Mouse (Mus musculus) intestine, embryonic 15.5 days (tissue): ENCODE measurements around the gene Spata4. TPM values are rescaled to one million over a fixed set of nuclear protein-coding genes. Genes with fewer than 3 reads are reported as not detected.
"Not testable (repeated sequence)": the region's sequence is repeated elsewhere in the genome, so short reads cannot be mapped to it uniquely, and the experiment has no call there.

Experiments
- ATAC-seq: fragments of 200-750 bp; cut with Nextera tagmentation; 2 replicates; pipeline ENCODE4 v1.8.0; 2017; ENCODE audit warnings: moderate TSS enrichment, moderate library complexity
- H3K27ac ChIP-seq: fragments of 300-500 bp; sonication (generic); 2 replicates; pipeline ENCODE4 v1.5.1; 2015; ENCODE audit warnings: mild to moderate bottlenecking, inconsistent platforms
- H3K27me3 ChIP-seq: fragments of 300-500 bp; sonication (generic); replicated peaks from 2 replicates; pipeline ENCODE4 v1.6.1; 2015; ENCODE audit warnings: inconsistent platforms
- H3K36me3 ChIP-seq: fragments of 300-500 bp; sonication (generic); 2 replicates; pipeline ENCODE4 v1.6.1; 2015; ENCODE audit warnings: inconsistent platforms
- H3K4me1 ChIP-seq: fragments of 300-500 bp; sonication (generic); replicated peaks from 2 replicates; pipeline ENCODE4 v1.6.1; 2015; ENCODE audit warnings: inconsistent platforms
- H3K4me2 ChIP-seq: fragments of 300-500 bp; sonication (generic); replicated peaks from 2 replicates; pipeline ENCODE4 v1.6.1; 2015; ENCODE audit warnings: mild to moderate bottlenecking, inconsistent platforms
- H3K4me3 ChIP-seq: fragments of 300-500 bp; sonication (generic); replicated peaks from 2 replicates; pipeline ENCODE4 v1.5.1; 2015; ENCODE audit warnings: inconsistent platforms
- H3K9ac ChIP-seq: fragments of 300-500 bp; sonication (generic); 2 replicates; pipeline ENCODE4 v1.6.1; 2015; ENCODE audit warnings: inconsistent platforms
- H3K9me3 ChIP-seq: fragments of 300-500 bp; sonication (generic); 2 replicates; pipeline ENCODE4 v1.6.1; 2016; ENCODE audit warnings: inconsistent platforms
- WGBS: fragments of 180-500 bp; shearing (Covaris S2); methylation state at CpG from one replicate; pipeline ENCODE4 v1.1.7; 2015; 5-methylcytosine and 5-hydroxymethylcytosine counted together
- polyA plus RNA-seq: library from polyadenylated mRNA; unstranded; fragments of >200 nt; fragmentation: Nextera tagmentation; extraction: Ambion mirVana; gene quantifications from 2 replicates; pipeline ENCODE4 v1.2.1, GENCODE M21; 2015

Gene Spata4
- polyA plus RNA-seq, 1 experiment from 2014 or later, result not detected

DNA sequence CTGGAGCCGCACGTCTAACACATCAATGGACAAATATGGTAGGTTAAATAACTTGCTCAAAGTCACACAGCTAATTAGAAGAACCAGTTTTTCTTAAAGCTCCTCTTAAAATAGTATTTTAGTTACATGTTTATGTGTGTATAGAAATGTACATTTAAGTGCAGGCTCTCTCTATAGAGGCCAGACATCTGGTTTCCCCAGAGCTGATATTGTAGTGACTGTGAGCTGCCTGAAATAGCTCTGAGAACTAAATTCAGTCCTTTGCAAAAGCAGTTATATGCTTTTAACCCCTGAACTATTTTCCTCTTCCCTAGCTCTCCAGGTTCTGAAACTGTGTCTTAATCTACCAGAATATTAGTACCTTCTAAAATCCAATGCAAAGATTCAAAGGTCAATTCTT is 3.2 kb upstream of the Spata4 start:
- Histone ChIP-seq H3K4me2 (no peak overlapping the region), H3K27ac (no peak overlapping the region), H3K9ac (no peak overlapping the region), H3K4me1 (peaks cover 6% of the 10 kb centered on the region; the same call in 1 of the 2 replicates), H3K27me3 (no peaks in the 10 kb centered on the region), H3K36me3 (no peaks in the 10 kb centered on the region), H3K4me3 (no peak overlapping the region), H3K9me3 (no peaks in the 10 kb centered on the region)
- 95% methylated on average over 2 of the region's 2 CpGs for WGBS
- ATAC-seq, result no peak

DNA sequence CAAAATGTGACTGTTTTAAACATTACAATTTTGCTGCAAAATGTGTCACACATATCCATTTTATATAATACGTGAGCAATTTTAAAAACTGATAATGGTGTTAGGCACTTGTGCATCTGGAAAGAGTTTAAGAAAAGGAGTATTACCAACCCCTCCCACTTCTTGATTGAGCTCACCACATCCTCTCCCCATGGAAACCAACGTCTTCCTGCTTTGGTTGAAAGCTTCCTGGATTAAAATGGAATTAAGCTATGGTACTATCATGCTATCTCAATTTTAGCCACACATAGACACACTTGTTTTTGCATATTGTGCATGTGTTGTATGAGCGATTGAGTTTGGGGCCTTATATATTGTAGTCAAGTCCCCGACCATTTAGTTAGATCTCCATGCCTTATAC is 2.9 kb downstream of the Spata4 start:
- H3K36me3 ChIP-seq, result no peaks in the 10 kb centered on the region
- H3K4me3 ChIP-seq, result no peak overlapping the region
- H3K9me3 ChIP-seq, result no peaks in the 10 kb centered on the region
- ATAC-seq, result no peak
- WGBS, result 83% methylated on average over 4 of the region's 4 CpGs
- H3K9ac ChIP-seq, result no peak overlapping the region
- no peak overlapping the region for H3K27ac ChIP-seq
- H3K27me3 ChIP-seq, result no peaks in the 10 kb centered on the region
- H3K4me2 ChIP-seq, result no peak overlapping the region
- H3K4me1 ChIP-seq, result peaks cover 6% of the 10 kb centered on the region; the same call in 1 of the 2 replicates

DNA sequence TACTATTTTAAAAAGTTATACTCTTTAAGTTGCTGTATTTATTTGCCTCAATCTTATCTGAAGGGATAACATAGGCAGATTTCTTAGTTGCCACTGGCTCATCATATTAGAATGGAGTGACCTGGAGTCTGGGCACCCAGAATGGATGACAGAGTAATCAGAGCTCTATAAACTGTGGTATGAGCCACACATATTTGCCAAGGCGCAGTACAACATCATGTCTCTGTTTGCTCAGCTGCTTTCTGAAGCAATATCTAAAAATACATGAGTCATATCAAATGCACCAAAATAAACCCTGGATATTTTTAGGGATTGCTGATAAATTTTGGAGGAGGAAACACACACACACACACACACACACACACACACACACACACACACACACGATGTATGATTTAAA is 8.8 kb downstream of the Spata4 start:
- no peak for ATAC-seq
- no peaks in the 10 kb centered on the region for H3K9me3 ChIP-seq
- no peak overlapping the region for H3K4me3 ChIP-seq
- no peak overlapping the region for H3K27ac ChIP-seq
- no peaks in the 10 kb centered on the region for H3K4me1 ChIP-seq
- H3K27me3 ChIP-seq, result no peaks in the 10 kb centered on the region
- no peak overlapping the region for H3K4me2 ChIP-seq
- no peaks in the 10 kb centered on the region for H3K36me3 ChIP-seq
- no peak overlapping the region for H3K9ac ChIP-seq
- 82% methylated on average over 2 of the region's 2 CpGs for WGBS

DNA sequence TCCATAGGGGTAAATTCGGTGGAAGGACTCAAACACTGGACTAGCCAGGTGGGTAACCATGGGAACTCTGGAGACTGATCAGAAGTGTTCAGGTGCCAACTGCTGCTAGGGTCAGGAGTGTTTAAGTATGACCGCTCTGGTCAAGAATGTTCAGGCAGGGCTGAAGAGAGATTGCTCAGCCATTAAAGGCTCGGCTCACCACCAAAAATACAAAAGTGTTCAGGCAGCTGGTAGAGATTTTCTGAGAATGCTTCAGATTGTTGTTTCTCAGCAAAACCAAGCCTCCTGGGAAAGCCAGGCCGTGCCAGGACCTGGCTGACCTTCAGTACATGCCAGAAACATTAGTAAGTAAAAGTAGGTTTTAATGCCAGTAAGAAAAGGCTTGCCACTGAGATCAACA is 9.7 kb downstream of the Spata4 start:
- H3K4me3 ChIP-seq, result no peak overlapping the region
- H3K27me3 ChIP-seq, result no peaks in the 10 kb centered on the region
- WGBS, result 73% methylated on average over 4 of the region's 4 CpGs
- H3K36me3 ChIP-seq, result no peaks in the 10 kb centered on the region
- no peak overlapping the region for H3K27ac ChIP-seq
- ATAC-seq, result no peak
- no peak overlapping the region for H3K4me2 ChIP-seq
- no peaks in the 10 kb centered on the region for H3K4me1 ChIP-seq
- no peak overlapping the region for H3K9ac ChIP-seq
- no peaks in the 10 kb centered on the region for H3K9me3 ChIP-seq

DNA sequence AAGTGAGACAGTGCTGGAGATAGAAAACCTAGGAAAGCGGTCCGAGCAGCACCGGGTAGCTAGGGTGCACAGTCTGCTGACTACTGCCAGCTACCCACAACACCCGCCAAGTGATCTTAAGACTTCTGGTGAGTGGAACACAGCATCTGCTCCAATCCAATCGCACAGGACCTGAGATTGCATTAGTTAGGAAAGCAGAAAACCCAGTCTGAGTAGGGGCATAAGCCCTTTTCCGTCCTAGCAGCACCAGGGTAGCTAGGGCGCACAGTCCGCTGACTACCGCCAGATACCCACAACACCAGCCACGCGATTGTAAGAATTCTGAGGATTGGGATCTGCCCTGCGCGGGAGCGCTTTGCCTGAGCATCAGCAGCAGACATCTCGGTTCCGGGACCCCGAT is 16.1 kb downstream of the Spata4 start:
- ATAC-seq, H3K9me3 ChIP-seq, H3K27ac ChIP-seq, H3K27me3 ChIP-seq, H3K36me3 ChIP-seq, H3K9ac ChIP-seq, H3K4me1 ChIP-seq, H3K4me2 ChIP-seq, H3K4me3 ChIP-seq: not testable (repeated sequence)
- 80% methylated on average over 17 of the region's 17 CpGs for WGBS

DNA sequence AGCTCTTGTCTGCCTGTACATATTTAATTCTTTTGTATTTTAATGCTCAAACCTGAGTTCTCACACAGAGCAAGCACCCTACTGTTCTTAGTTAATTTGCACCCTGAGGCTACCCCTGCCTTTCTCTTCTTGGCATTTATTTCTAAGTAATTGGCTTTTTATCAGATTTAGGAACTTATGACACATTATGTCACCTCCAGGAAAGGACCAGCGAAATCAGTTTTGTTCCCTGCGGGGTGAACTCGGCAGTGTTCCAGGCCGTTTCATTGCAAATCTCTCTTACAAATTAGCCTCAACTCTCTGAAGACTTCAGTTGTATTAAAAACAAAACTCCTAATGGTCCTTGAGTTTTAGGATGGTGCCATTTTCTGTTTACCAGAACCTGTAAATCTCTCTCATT is 38.1 kb downstream of the Spata4 start:
- H3K4me1 ChIP-seq, result no peaks in the 10 kb centered on the region
- no peak overlapping the region for H3K4me3 ChIP-seq
- no peaks in the 10 kb centered on the region for H3K9me3 ChIP-seq
- no peak overlapping the region for H3K27ac ChIP-seq
- WGBS, result 84% methylated on average over 4 of the region's 4 CpGs
- no peak overlapping the region for H3K4me2 ChIP-seq
- no peaks in the 10 kb centered on the region for H3K27me3 ChIP-seq
- no peak overlapping the region for H3K9ac ChIP-seq
- no peak for ATAC-seq
- no peaks in the 10 kb centered on the region for H3K36me3 ChIP-seq

Other genes starting within 250 kb of the Spata4 start
- gene Asb5, start 71.2 kb upstream of the Spata4 start, polyA plus RNA-seq, result 3.1 and 4.6 TPM in 2 replicates
- gene Spcs3, start 70.8 kb upstream of the Spata4 start, polyA plus RNA-seq, result 96.9 and 98.0 TPM in 2 replicates